Mouse (Mus musculus) ES-E14 (cell line): Measurements from ENCODE around the gene Tmprss12.

ENCODE experiments used
- CHD2 ChIP-seq: IDR thresholded peaks from 2 replicates; pipeline ENCODE4 v1.6.1; 2014; ENCODE audit warnings: mild to moderate bottlenecking, low read depth, low read length, inconsistent platforms
- MAFK ChIP-seq: IDR thresholded peaks from 2 replicates; pipeline ENCODE4 v1.6.1; 2014; ENCODE audit warnings: mild to moderate bottlenecking, low read depth, low read length, inconsistent platforms; ENCODE audit not compliant: insufficient read depth
- ZC3H11A ChIP-seq: IDR thresholded peaks from 2 replicates; pipeline ENCODE4 v1.6.1; 2012; ENCODE audit warnings: low read depth, mild to moderate bottlenecking, inconsistent platforms, low read length, borderline replicate concordance
- ZNF384 ChIP-seq: IDR thresholded peaks from 2 replicates; pipeline ENCODE4 v1.6.1; 2012; ENCODE audit warnings: low read depth, low read length, inconsistent platforms

DNA sequence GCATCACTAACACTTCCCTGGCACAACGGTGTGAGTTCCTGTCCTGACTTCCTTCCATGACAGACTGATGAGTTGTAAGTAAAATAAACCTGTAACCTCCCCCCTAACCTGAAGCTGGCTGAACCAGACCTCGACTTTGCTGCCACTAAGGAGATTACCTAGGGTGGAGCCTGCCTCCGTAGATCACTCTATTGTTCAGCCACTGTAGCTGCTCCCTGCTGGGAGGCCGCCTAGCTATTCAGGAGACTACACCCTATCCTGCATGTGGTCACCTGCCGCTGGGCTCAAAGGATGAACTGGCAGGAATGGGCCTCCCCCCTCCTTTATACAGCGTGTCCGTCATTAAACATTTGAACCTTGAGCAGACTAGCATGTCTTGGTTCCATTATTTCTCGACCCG is 10.9 kb upstream of the Tmprss12 start:
- no peak for TF ChIP-seq ZC3H11A
- no peak for TF ChIP-seq ZNF384
- no peak for TF ChIP-seq CHD2
- no peak for TF ChIP-seq MAFK
